Mouse (Mus musculus) heart, postnatal 14 days (tissue): ENCODE measurements around the gene Zfp358. TPM values are rescaled to one million over a fixed set of nuclear protein-coding genes. Genes with fewer than 3 reads are reported as not detected.

ENCODE experiments used
- DNase-seq, 2 experiments: peaks; one replicate each; pipeline ENCODE4 v3.0.0; 2021 to 2022
- intact Hi-C: fragments of 180-260 bp; cut with DNase I; formaldehyde crosslinking; loops from one replicate; pipeline ENCODE4 v1.15.1; 2025
- long read RNA-seq, 2 experiments: library from polyadenylated mRNA; stranded (forward); transcript quantifications; one replicate each; pipeline ENCODE4 v2.0.0; 2021
- total RNA-seq, 2 experiments: library from RNA; stranded (reverse); gene quantifications; 2 replicates each; pipeline ENCODE4 v1.2.3; 2021

Zfp358 gene
- total RNA-seq: 10 to 100 TPM; 25.1 to 26.3 TPM
- long read RNA-seq, experiment 1, transcript Zfp358-201 (2 exons, 1,999 nt): major isoform, 16 of 22 reads
- long read RNA-seq, experiment 1, transcript Zfp358-203 (1 exons, 2,200 nt): minor isoform, 6 of 22 reads
- long read RNA-seq, experiment 1, partial matches to known transcripts: 0 of 22 reads
- long read RNA-seq, experiment 1, other reads (novel, unspliced or antisense): 0 of 22 reads
- long read RNA-seq, experiment 2, transcript Zfp358-201 (2 exons, 1,999 nt): major isoform, 21 of 25 reads
- long read RNA-seq, experiment 2, partial matches to known transcripts: 0 of 25 reads
- long read RNA-seq, experiment 2, other reads (novel, unspliced or antisense): 0 of 25 reads

DNA sequence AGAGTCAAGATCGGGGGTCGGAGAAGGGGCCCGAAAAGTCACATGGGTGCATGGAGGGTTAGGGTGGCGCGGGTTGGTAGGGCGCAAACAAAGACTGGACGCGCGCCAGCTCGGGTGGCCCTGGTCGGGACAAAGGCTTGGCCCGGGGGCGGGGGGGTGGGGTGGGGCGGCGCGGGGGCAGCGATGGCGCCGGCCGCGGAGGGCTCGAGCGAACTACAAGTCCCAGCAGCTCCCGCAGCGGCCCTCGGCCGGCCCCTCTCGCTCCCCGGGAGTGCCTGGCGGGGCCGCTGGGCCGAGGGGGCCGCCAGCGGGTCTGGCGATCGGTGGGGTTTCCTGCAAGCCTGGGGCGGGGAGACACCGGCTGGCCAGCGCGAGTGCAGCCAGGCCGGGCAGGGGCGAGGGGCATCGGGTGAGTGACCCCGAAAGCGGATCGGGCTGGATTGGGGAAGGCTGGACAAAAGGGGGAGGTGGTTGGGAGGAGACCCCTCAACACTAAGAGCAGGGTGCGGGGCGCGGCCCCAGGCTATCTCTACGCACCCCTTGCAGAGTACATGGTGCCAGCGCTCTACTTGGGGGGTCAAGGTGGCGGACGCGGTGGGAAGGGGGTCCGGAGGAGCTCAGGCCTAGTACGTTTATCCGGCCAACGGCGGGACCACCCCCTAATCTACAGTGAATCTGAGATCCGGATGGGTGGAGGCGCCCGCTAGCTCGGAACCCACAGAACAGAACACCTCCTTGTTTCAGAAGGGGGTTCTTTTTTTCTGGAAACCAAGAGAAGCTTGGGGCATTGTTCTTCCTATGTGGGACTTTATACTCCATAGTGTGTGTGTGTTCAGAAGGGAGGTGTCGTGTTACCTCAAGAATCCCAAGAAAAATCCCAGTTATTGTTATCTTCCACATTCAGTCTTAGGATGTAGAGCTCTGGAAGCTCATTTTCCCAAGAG is at the start of gene Zfp358:
Gene Zfp358, plus strand, starts transcription at position 238 of the 944 bp plus-strand sequence.
- intact Hi-C loops: loop anchor here (2.0 kb wide), 1 partner anchor 22 kb away; the partner anchor contains the start of gene Tex45
- DNase-seq: peak; percentile 86

DNA sequence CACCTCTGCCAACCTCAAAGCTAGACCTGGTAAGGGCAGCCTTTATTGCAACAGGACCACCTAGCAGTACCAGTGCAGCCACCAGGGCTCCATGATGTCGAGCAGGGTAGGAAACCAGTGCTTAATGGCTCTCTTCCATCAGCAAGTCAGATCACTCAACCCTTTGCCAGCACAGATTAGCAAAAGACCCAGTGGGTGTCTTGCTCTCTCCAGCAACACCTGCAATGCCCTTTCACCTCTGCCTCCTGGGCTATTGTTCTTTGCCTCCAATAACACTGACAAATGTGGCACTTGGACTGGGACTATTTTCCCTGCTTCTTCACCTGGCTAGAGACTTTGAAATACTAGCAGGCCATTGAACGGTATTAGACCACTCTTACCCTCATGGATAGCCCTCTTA is 43.7 kb upstream of the Zfp358 start:
- intact Hi-C loops: no loop called here
- DNase-seq: no peak

DNA sequence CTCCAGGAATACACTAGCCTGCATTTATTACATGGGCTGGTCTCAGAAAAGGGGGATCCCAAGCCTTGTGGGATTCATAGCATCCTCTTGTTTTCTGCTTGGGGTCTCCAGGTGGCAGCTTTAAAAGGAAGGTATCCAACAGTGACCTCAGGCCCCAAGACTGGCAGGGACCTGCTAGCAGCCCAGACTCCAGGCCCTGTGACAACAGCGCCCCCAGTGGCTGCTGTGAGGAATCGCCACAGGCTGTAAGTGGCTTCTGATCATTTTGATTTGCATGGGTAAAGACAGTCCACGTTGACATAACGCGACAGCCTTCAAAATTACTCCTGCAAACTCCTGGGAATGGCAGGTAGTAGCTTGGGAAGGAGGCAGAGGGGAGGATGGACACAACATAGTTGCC is 42.3 kb upstream of the Zfp358 start:
- DNase-seq: peak; percentile 70 to 82
- intact Hi-C loops: loop anchor here (1.0 kb wide), 1 partner anchor 92 kb away; no protein-coding TSS in a partner anchor

DNA sequence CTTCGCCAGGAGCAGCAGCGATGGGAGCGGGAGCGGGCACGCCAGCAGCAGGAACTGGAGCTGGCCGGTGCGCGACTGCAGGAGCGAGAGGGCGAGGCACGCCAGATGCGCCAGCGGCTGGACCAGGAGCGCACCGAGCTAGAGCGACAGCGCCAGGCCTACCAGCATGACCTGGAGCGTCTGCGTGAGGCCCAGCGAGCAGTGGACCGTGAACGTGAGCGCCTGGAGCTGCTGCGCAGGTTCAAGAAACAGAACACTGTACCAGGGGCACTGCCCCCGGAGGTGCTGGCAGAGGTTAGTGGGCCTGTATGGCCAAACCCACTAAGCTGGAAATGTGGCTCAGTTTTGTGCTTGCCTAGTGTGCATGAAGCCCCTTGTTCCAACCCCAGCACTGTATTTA is 40.9 kb upstream of the Zfp358 start:
- intact Hi-C loops: no loop called here
- DNase-seq: no peak

DNA sequence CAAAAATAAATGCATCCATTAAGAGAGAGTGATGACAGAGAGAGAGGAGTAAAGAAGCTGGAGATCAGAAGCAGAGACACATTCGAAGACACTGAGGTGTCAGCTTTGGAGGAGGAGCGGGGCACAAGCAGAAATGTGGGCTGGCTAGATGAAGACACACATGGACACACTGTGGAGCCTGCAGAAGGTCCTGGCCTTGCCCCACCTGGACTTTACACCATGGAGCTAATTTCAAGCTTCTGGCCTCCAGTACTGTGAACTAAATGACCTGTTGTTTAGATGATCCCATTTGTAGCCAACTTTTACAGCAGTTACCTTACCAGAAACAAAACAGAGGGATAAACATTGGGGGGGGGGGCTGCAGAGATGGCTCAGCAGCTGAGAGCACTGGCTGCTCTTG is 29.7 kb upstream of the Zfp358 start:
- intact Hi-C loops: loop anchor here (10.0 kb wide), 2 partner anchors 162 to 212 kb away; partner anchors contain the start of genes Fcor, Pcp2, Pet100 and Trappc5
- DNase-seq: no peak

DNA sequence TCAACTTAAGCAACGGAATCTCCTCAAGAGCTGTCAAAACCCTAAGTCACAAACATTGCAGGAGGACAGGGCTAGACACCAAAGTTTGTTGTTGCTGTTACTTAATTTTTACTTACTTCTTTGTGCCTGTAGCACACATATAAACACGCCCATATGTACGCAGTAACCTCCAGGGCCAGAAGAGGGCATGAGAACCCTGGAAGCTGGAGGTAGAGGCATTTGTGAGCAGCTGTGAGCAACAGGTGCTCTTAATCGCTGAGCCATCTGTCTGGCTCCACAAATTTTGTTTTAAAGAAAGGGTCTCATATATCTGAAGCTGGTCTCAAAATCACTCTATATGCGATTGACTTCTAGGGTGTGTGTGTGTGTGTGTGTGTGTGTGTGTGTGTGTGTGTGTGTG is 28.6 kb upstream of the Zfp358 start:
- intact Hi-C loops: loop anchor here (10.0 kb wide), 2 partner anchors 160 to 210 kb away; partner anchors contain the start of genes Fcor, Pcp2, Pet100 and Trappc5
- peak in 1 of 2 experiments; percentile 43 for DNase-seq

DNA sequence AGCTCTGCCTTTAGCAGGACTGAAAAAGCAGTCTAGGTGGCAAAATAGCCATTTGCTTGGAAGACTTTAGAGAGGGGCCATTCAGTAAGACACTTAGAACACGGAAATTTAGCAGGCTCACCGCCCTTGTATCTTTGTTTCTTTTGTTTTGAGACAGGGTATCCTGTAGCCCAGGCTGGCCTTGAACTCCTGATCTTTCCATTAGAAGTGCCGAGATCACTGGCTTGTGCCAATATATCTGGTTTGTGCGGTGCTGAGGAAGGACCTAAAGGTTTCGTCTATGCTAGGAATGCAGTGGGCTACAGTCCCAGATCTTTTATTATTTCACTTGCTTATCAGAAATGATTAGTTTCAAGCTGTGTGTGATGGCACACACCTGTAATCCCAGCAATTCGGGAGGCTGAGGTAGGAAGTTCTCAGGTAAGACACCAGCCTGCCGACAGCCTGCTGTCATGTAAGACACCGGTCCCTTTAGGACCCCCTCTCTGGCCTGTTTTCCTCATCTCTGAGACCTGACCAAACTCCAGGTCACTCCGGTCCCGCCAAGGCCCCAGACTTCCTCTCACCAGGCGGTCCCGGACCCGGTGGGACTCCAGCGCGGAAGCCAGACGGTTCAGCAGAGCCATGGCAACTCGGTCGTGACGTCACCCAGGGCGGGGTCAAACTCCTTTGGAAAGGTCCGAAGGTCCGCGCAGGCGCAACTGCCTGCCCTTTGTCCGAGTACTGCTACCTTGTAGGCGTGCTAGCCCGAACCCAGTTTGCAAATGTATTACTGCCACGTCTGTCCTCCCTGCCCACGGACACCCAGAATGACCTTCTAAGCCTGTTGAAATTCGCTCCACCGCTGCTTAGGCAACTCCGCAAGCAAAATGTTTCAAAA is 25.7 kb upstream of the Zfp358 start, which contains the start of gene Pex11g:
Gene Pex11g, minus strand, starts transcription at position 675 of the 880 bp plus-strand sequence.
- peak; percentile 98 to 99 for DNase-seq
- intact Hi-C loops: loop anchor here (10.0 kb wide), 2 partner anchors 158 to 208 kb away; partner anchors contain the start of genes Fcor, Pcp2, Pet100 and Trappc5

DNA sequence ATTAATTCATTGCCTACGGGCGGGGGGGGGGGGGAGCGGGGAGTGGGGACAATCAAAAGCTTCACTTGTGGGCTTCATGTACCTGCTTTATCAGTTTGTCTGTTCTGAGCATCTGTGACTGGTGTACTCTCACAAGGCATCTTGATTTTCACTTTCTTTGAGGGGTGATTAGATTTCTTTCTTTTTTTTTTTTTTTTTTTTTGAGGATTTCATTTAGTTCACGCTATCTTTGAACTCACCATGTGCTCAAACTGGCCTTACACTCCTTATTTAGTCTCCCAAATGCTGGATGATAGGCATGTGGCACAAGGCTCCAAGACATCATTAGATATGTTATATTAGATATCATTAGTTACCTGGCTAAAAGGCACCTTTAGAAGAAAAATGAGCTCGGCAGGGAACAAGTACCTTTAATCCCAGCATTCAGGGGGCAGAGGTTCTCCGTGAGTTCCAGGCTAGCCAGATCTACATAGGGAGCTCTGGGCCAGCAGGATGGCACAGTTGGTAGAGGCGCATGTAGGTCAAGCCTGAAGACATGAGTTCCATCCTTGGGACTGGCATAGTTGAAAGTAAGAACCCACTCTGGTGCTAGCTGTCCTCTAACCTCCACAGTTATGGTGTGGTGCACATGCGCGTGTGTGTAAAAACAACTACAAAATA is 24.9 kb upstream of the Zfp358 start:
- no peak for DNase-seq
- intact Hi-C loops: loop anchor here (10.0 kb wide), 2 partner anchors 157 to 207 kb away; partner anchors contain the start of genes Fcor, Pcp2, Pet100 and Trappc5

DNA sequence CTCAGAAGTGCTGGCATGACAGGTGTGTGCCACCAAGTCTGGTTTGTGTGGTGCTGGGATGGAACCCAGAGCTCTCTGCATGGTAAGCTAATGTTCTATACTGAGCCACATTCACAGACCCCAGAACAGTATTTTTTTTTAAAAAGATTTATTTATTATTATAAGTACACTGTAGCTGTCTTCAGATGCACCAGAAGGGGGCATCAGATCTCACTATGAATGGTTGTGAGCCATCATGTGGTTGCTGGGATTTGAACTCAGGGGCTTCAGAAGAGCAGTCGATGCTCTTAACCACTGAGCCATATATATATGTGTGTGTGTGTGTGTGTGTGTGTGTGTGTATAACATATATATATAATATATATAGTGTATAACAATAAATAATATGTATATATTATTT is 24.1 kb upstream of the Zfp358 start:
- no peak for DNase-seq
- intact Hi-C loops: loop anchor here (10.0 kb wide), 2 partner anchors 156 to 206 kb away; partner anchors contain the start of genes Fcor, Pcp2, Pet100 and Trappc5

DNA sequence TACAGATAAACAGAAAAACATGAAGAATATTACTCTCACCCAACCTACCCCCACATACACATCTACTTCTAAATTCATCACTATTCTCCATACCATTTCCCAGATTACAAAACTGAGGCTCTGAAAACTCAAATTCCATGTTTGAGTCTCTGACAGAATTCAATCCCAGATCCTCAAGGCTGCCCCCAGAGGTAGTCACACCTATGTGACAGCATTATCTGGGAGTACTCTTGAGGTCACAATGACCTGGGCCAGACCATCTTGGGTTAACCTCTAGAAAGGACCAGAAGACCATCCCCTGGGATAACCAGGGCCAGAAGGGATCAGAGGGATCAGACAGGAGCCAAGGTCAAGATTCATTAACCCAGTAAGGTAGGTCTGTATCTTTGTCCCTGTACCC is 22.4 kb upstream of the Zfp358 start, which contains the start of gene Tex45:
Gene Tex45, plus strand, starts transcription at position 301 of the 400 bp plus-strand sequence.
- intact Hi-C loops: loop anchor here (2.0 kb wide), 1 partner anchor 22 kb away; the partner anchor contains the start of gene Zfp358
- DNase-seq: no peak

DNA sequence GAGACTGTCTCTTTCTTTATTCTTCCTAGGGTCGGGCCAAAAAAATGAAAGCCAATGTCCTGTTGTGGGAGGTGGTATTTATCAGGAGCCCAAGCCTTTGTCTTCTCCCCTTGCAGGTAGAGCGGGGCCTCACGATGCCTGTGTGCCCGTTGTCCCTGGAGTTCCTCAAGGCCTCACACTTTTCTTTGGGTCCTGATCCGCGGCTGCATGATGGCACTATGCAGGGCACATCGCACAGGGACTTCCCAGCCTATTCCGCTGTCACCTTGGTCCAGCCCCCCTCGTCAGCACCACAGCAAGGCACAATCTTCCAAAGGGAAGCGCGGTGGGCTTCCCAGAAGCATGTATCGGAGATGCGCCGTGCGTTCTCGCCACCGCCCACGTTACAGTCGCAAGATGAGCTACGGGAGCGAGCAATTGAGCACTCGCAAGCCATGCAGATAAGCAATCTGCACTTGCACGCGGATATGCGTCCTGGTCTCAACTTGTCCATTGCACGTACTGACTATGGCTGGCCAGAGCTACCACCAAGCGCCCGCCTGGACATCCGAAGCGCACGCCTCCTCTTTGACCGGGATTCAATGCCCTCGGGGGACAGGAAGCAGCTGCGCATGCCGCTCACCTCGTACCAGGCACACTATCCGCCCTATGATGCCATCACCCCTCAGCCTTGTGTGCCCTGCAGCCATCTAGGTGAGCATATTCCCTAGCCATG is 17.1 kb upstream of the Zfp358 start:
- intact Hi-C loops: no loop called here
- no peak for DNase-seq

DNA sequence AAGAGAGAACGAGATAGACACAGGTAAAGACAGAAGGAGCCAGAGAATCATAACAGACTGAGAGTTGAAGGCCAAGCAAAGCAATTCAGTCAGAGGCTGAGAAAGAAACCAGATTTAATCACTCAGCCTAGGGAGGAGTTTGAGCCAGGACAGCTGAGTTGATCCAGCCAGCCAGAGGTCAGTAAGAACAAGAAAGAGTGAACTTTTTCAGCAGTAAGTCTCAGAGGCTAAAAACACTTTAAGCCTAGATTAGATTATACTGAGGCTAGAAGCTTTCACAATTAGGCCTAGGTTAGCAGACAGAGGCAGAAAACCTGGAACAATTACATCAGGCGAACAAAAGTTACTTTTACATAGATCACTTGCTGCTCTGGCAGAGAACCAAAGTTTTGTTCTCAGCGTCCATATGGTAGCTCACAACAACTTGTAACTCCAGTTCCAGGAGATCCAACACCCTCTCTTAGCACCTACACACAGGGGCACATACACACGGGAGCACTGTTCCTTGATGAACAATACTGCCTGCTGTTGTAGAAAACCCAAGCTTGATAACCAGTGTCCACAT is 12.6 kb upstream of the Zfp358 start:
- DNase-seq: no peak
- intact Hi-C loops: no loop called here

DNA sequence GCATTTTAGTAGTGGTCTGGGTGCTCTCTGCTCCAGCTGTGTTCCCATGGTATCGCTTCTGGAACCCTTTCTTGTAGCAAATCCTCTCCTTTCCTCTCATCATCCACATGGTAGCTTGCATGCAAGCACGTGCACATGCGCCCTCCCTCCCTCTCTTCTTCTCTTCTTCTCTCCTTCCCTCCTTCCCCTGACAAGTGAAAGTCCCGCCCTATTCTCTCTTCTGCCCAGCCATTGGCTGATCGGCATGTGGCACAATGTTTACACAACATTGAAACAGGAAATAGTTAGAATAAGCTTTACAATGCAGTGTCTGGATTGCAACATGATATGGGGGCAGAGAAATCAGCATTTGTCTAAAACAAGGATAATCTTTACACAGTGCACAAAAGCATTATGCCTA is 11.3 kb upstream of the Zfp358 start:
- intact Hi-C loops: no loop called here
- DNase-seq: no peak

DNA sequence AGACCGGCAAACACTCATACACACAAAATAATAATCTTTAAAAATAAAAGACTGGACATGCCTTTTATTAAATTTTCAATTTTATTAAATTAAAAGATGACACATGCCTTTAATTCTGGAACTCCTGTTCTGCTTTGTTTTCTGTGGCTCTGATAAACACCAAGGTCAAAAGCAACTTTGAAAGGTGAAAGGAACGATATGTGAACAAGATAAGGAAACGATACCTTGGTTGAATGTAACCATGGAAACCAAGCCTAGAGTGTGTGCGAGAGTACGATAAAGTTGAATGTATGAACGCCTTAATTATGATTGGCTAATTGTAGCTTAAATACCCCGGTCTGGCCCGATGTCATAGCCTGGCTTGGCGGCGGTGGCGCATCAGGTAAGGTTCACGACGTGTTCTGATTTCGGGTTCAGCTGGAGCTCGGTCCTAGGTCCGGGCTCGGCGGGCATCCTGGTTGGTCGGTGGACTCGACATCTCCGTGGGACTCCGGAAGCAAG is 10.6 kb upstream of the Zfp358 start:
- intact Hi-C loops: no loop called here
- no peak for DNase-seq

DNA sequence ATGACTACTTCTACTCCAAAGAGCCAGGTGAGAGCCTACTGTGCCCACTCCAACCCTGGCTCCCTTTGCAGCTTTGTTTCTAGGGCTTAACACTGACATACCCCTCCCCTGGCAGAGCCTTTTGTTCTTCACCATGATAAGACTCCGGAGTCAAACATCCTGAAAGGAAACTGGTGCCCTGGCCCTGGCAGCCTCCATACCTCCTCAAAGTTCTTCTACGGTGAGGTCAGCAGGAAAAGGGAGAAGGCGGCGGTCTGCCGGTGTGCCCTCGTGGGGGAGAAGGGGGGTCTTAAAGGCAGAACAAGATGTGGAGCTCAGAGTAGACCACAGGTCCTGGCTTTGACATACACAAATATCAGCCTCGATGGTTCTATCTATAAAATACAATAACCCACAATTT is 9.4 kb upstream of the Zfp358 start:
- DNase-seq: no peak
- intact Hi-C loops: no loop called here

DNA sequence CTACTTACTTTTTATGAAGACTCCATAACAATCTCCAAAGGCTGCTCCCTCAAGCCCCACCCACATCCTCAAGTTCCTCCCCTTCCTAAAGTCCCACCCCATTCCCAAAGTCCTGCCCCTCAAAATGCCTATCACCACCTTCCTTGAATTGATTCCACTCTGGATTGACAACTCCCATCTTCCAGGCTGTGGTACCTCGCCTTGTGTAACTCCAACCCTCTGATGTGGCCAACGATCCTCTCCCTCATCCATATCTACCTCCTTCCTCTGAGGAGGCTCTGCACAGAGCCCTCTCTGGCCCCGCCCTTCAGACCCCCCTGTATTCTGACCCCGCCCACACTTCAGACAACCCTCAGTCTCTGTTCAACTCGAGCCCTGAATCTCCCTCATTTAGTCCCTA is 7.7 kb upstream of the Zfp358 start:
- intact Hi-C loops: no loop called here
- no peak for DNase-seq

DNA sequence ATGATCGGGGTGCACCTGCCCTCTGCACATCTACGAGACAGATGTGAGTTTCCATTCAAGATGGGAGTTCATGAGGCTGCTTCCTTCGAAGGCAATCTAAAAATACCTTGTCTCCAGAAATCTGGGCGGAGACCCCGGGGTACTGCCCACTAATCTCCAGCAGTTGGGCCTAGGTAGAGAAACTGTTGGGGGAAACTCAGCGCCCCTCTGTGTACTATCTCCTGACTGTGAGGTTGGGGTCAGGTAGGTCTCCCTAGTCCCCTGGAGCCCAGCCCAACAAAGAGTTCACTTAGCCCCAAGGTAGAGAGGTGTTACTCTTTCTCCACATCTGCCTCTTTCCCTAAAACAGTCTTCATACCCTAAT is 889 bp downstream of the Zfp358 start:
- intact Hi-C loops: loop anchor here (2.0 kb wide), 1 partner anchor 23 kb away; the partner anchor contains the start of gene Tex45

More for the DNA sequence above, 889 bp downstream of the Zfp358 start:
- no peak for DNase-seq
